Mouse (Mus musculus): ENCODE measurements around the gene Adamts7.

DNA sequence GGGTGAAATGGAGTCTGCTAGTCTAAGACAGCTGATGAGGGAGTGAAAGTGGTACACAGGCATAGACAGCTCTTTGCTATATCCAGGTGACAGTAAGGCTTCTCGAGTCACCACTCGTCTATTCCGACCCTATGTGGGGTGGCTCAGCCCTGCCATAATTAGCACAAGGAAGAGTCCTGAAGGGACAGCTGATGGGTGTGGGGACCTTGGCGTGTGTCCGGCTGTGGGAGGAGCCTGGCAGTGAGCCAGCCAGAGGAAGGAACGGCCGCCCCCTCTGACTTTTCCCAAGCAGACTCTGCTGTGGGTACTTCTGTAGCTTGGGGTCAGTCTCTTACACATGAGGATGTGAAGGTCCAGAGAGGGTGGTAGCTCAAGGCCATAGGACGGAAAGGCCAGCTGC is 21.2 kb downstream of the Adamts7 start:
- TF ChIP-seq CTCF (IDR thresholded peaks at IDR 0.05; ENCODE audit: low read depth) (no peak), EP300 (optimal IDR thresholded peaks at IDR 0.05) (no peak)
